Mouse (Mus musculus) heart, postnatal 0 days (tissue): ENCODE measurements around the gene Skint8.

Source experiments
- CTCF ChIP-seq: IDR thresholded peaks from 2 replicates; pipeline ENCODE4 v1.5.1; 2016; ENCODE audit warnings: antibody characterized with exemption, control low read depth, low read depth
- EP300 ChIP-seq: IDR thresholded peaks from 2 replicates; pipeline ENCODE4 v1.6.1; 2016; ENCODE audit warnings: antibody characterized with exemption, low read depth

- no peak for TF ChIP-seq EP300
- no peak for TF ChIP-seq CTCF
These were observed 27.1 kb upstream of the Skint8 start for GRCm38 (mm10) chr4:111892138-111892537.
